Mouse (Mus musculus) frontal cortex, adult (tissue): ENCODE results near the gene 6030408B16Rik.

Experiments
- ATAC-seq: cut with Nextera tagmentation; 2 replicates; pipeline ENCODE4 v1.9.2; 2017; ENCODE audit warnings: mild to moderate bottlenecking, moderate library complexity, mixed read lengths; ENCODE audit not compliant: low TSS enrichment

6030408B16Rik gene

DNA sequence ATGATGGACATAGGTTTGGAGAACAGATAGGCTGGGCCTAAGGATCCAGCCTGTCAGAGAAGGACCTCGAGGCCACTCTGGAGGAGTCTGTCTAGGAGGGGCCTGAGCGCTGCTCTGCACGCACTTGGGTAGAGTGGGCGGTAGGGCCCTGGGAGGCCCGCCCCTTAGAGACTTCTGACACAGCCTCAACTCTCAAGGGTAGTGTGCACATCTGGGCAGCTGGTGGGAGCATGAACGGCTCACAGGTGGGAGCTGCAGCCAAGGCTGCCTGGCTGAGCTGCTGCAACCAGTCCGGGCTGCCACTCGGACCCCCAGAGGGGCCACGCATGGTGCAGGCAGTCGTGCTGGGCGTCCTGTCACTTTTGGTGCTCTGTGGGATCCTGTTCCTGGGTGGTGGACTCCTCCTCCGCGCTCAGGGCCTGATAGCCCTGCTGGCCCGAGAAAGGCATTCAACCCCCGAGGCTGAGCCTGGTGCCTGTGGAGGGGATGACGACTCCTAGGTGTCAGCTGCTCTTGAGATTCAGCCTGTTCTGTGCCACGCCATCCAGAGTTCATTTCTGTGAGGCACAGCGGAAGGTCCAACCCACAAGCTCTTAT, at the start of gene 6030408B16Rik:
TSS of gene 6030408B16Rik (plus strand) at position 188 of the 597 bp plus-strand sequence.
- ATAC-seq, result no peak

GRCm38 (mm10) chr15:101244012-101244411, 49.0 kb upstream of the 6030408B16Rik start:
- no peak for ATAC-seq

DNA sequence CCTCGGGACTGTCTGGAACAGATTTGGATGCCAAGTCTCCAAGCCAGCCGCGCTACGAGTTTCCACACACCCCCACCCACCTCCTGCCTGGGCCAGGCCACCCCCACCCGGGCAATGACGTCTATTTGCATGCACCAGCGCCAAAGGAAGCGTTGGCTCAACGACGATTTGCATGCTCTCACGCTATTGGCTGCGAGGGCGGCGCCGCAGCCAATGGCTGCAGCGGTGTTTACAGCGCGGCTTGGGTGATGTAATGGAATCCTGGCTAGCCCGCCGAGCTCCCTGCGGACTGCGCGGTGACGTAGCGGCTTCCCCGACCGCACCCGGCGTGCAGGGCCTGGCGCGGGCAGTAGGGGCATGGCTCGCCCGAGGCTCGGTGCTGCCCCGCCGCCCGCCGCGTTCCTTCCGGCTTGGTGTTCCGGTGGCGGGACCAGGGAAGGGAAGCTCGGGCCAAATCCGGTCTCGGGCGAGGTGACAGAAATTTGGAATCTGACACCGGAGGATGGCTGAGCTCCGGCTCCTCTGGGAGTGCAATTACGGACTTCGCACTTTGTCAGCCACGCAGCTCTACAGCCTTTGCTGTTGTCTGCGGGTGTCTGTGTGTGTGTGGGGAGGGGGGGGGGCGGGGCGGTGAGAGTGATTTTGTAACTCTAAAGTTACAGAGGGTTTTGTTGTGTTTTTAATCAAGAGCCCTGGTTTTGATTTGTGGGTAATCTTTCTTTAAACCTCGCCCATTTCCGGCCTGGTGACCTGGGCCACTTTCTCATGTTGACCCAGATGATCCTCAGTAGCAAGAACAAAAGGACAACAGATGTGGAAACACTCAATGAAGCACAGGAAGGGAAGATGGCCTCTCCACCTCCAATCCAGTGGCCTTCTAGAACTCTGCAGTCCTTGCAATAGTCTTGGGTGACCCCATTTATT, 46.5 kb upstream of the 6030408B16Rik start:
- ATAC-seq, result peak; percentile 95

DNA sequence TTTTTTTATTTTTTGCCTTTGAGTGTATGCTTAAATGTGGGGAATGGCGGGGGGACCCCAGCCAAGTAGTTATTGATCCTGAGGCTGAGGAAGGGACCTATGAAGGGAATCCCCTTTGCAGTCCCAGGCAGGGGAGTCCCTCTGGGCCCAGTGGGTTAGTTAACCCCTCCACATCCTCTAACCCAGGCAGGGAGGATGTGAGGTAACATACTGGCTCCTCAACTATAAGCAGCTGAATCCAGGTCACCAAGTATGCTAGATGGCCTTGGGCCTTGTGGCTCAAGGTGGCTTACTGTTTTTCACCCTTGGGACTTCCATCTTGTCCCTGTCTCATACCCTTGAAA, 45.9 kb upstream of the 6030408B16Rik start:
- no peak for ATAC-seq

GRCm38 (mm10) chr15:101248029-101248710, 44.8 kb upstream of the 6030408B16Rik start:
- ATAC-seq, result no peak

GRCm38 (mm10) chr15:101250220-101250800, 42.7 kb upstream of the 6030408B16Rik start:
- ATAC-seq, result no peak

DNA sequence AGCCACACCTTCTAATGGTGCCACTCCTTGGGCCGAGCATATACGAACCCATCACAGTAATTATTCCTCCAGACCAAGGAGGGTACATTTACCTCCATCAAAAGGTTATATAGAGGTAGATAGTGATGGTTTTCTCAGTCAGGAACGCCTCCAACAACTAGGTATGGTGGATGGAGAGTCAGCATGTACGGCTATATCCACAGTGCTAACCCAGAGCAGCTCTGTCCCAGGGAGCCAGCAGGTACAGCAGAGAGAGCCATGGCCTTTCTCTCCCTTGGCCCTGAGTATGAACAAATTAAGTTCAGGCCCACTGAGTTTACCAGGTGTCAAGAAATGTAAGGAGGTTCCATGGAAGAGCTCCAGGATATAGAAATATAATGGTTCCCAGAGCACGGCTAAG, 41.1 kb upstream of the 6030408B16Rik start:
- ATAC-seq, result no peak

GRCm38 (mm10) chr15:101252614-101253013, 40.4 kb upstream of the 6030408B16Rik start:
- no peak for ATAC-seq

DNA sequence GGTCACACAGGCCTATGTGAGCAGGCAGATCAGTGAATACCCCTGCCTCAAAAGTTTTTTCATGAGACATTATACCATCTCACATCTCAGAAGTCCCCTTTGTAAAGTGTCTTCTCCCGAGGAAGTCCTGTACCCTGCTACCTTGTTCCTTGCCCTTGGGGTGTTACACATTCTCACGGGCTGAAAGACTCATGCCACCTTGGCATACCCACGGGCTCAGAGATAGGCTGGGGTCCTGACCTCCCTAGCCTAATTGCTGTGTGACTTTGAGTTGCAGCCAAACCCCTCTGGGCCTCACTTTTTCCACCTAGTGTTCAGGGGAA, 39.5 kb upstream of the 6030408B16Rik start:
- ATAC-seq, result no peak

DNA sequence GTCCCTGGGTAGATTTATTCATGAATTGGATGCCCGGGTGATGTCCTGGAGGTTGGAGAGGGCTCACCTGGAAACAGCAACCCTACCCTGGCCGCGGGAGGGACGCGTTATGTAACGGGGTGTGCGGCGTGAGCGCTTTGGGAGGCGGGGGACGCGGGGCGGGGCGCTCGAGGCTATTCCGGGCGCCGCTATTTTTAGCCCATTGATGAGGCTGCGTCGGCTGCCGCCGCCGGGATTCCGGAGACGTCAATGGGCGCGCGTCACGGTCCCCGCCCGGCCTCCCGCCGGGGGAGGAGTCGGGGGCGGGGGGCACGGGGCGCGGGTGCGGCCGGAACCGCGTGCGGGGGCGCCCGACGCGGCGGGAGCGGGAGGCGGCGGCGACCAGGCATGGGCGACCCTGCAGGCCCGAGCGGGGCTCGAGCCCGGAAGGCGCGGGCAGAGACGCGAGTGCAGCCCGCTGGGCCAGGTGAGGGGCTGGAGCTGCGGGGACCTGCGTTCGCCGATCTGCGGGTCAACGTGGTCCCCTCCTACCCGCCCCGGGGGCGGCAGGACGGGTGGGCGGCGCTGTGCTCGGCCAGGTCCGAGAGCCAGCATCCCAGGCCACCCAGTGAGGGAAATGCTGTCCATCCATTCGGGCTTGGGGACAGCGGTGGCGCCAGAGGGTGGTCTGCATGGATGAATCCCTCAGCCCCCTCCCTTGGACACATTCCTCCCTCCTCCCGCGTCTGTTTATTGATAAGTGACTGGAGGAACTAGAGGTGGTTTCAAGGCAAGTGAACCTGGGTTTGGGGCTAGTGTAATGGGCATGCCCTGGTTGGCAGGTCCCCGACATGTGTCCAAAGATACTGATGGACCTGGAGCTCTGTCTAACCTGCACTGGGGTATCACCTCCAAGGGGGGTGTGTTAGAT, 38.9 kb upstream of the 6030408B16Rik start, which contains the start of gene Nr4a1:
TSS of gene Nr4a1 (plus strand) at position 384 of the 910 bp plus-strand sequence.
- peak; percentile 44 for ATAC-seq

- no peak for ATAC-seq
Observed at GRCm38 (mm10) chr15:101255842-101256462, 37.1 kb upstream of the 6030408B16Rik start.

GRCm38 (mm10) chr15:101256463-101257206, 36.4 kb upstream of the 6030408B16Rik start:
- no peak for ATAC-seq

DNA sequence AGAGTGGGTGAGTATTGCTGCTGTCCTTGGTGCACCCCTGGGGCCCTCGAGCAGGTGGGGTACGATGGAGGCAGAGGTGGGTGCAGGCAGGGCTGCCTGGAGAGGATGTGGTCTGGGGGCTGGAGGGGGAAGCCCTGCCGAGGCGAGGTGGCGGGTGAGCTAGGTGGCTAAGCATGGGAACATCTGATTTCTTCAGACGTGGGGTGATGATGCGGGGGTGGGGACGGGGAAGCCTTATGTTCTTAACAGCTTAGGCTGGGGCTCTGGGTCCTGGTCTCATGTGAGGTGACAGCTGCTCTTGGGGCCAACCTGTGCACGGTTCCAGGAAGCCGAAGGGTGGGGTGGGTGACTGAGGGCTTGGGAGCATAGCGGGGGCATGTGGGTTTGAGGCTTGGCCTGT, 34.6 kb upstream of the 6030408B16Rik start:
- ATAC-seq, result no peak

GRCm38 (mm10) chr15:101259922-101260321, 33.1 kb upstream of the 6030408B16Rik start:
- ATAC-seq, result no peak

GRCm38 (mm10) chr15:101260387-101260786, 32.6 kb upstream of the 6030408B16Rik start:
- no peak for ATAC-seq

GRCm38 (mm10) chr15:101260874-101261622, 32.0 kb upstream of the 6030408B16Rik start:
- peak; percentile 13; the same call in 1 of the 2 replicates for ATAC-seq

DNA sequence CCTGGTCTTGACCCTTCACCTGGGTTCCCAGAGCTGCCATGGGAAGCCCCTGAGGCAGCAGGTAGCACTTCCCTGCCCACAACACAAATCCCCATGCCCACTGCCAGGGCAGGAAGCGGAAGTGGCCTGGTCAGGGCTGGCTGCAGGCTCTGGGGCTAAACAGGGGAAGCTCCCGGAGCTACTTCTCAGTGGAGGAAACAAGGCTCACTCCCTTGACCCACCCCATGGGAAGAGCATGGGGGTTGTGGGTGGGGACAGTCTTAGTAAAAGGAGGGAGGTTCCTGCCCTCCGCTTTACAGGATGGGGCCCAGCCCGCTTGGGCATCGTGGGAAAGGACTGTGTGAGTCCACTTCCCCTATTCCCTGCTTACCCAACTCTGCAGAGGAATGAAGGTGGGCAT, 30.5 kb upstream of the 6030408B16Rik start:
- ATAC-seq, result no peak

GRCm38 (mm10) chr15:101266132-101266963, 26.7 kb upstream of the 6030408B16Rik start:
- ATAC-seq, result peak; percentile 64
